Mouse (Mus musculus) lung, adult 2 months (tissue): ENCODE data around the gene Ces1e.

Experiments
- CTCF ChIP-seq: fragments of 200-500 bp; IDR thresholded peaks from 2 replicates; pipeline ENCODE4 v1.5.1; 2011; ENCODE audit warnings: mild to moderate bottlenecking, low read length, control low read depth; ENCODE audit not compliant: insufficient read depth
- POLR2A ChIP-seq: fragments of 200-500 bp; IDR thresholded peaks from 2 replicates; pipeline ENCODE4 v1.6.1; 2011; ENCODE audit warnings: low read depth, mild to moderate bottlenecking, control low read depth, low read length, borderline replicate concordance; ENCODE audit errors: extremely low read depth

- no peak for TF ChIP-seq CTCF
- no peak for TF ChIP-seq POLR2A
These were observed 43.3 kb upstream of the Ces1e start for GRCm38 (mm10) chr8:93272686-93273085.
